Mouse (Mus musculus): Measurements from ENCODE around the gene Hist1h4k. TPM values are rescaled to one million over a fixed set of nuclear protein-coding genes. Genes with fewer than 3 reads are reported as not detected.
"Not testable (repeated sequence)": the region's sequence is repeated elsewhere in the genome, so short reads cannot be mapped to it uniquely, and the experiment has no call there.

Gene Hist1h4k
- polyA plus RNA-seq, 1 experiment from 2014 or later = 6.4 TPM

- H3K9me3 ChIP-seq (replicated peaks) = no peaks in the 10 kb centered on the region
- peaks cover 60% of the 10 kb centered on the region for H3K4me1 ChIP-seq
- peak; percentile 20 for DNase-seq (ENCODE audit: low spot score)
- WGBS = 78% methylated on average over 3 of the region's 3 CpGs
- peak overlapping the region; percentile 58; the same call in 1 of the 2 replicates for H3K4me3 ChIP-seq
- no peaks in the 10 kb centered on the region for H3K36me3 ChIP-seq
- peak overlapping the region; percentile 91 for H3K27ac ChIP-seq (replicated peaks)
- H3K27me3 ChIP-seq (ENCODE audit: low read depth, poor library complexity, severe bottlenecking) = no peaks in the 10 kb centered on the region
These were observed 1.5 kb upstream of the Hist1h4k start for GRCm38 (mm10) chr13:21751827-21752226.

GRCm38 (mm10) chr13:21751417-21751816 lies 1.1 kb upstream of the Hist1h4k start:
- no peaks in the 10 kb centered on the region for H3K9me3 ChIP-seq (replicated peaks)
- H3K4me1 ChIP-seq = peaks cover 60% of the 10 kb centered on the region
- H3K36me3 ChIP-seq = no peaks in the 10 kb centered on the region
- DNase-seq (ENCODE audit: low spot score) = no peak
- no peak overlapping the region for H3K4me3 ChIP-seq
- H3K27ac ChIP-seq (replicated peaks) = peak overlapping the region; percentile 91
- no peaks in the 10 kb centered on the region for H3K27me3 ChIP-seq (ENCODE audit: low read depth, poor library complexity, severe bottlenecking)

GRCm38 (mm10) chr13:21749387-21750158 lies 732 bp downstream of the Hist1h4k start:
- WGBS = 6% methylated on average over 5 of the region's 5 CpGs
- DNase-seq (ENCODE audit: low spot score) = peak; percentile 58
- Histone ChIP-seq H3K4me3 (peak overlapping the region; percentile 61), H3K27ac (replicated peaks) (peak overlapping the region; percentile 91), H3K9me3 (replicated peaks) (no peaks in the 10 kb centered on the region), H3K4me1 (peaks cover 45% of the 10 kb centered on the region), H3K27me3 (ENCODE audit: low read depth, poor library complexity, severe bottlenecking) (no peaks in the 10 kb centered on the region), H3K36me3 (no peaks in the 10 kb centered on the region)

GRCm38 (mm10) chr13:21745006-21745405 lies 5.3 kb downstream of the Hist1h4k start:
- H3K4me1 ChIP-seq = peaks cover 20% of the 10 kb centered on the region
- no peak for DNase-seq (ENCODE audit: low spot score)
- WGBS = 87% methylated on average over 1 of the region's 1 CpGs
- H3K27me3 ChIP-seq (ENCODE audit: low read depth, poor library complexity, severe bottlenecking) = no peaks in the 10 kb centered on the region
- no peak overlapping the region for H3K27ac ChIP-seq (replicated peaks)
- H3K4me3 ChIP-seq = no peak overlapping the region
- H3K36me3 ChIP-seq = no peaks in the 10 kb centered on the region
- no peaks in the 10 kb centered on the region for H3K9me3 ChIP-seq (replicated peaks)

GRCm38 (mm10) chr13:21734906-21735767 lies 15.2 kb downstream of the Hist1h4k start, which contains the start of gene Hist1h4j:
TSS of gene Hist1h4j (plus strand) at chr13:21735064.
- H3K27me3 ChIP-seq (ENCODE audit: low read depth, poor library complexity, severe bottlenecking); H3K36me3 ChIP-seq; H3K9me3 ChIP-seq (replicated peaks): not testable (repeated sequence)
- peak; percentile 94 for DNase-seq (ENCODE audit: low spot score)
- Histone ChIP-seq H3K4me1 (peaks cover 32% of the 10 kb centered on the region), H3K27ac (replicated peaks) (peak within 1 kb of the TSS; percentile 99), H3K4me3 (peak within 1 kb of the TSS; percentile 60)
- under 1% methylated on average over 52 of the region's 56 CpGs for WGBS

- 0% methylated on average over 21 of the region's 21 CpGs for WGBS
- Histone ChIP-seq H3K27ac (replicated peaks) (peak overlapping the region; percentile 99), H3K36me3 (no peaks in the 10 kb centered on the region), H3K27me3 (ENCODE audit: low read depth, poor library complexity, severe bottlenecking) (no peaks in the 10 kb centered on the region), H3K4me1 (peaks cover 32% of the 10 kb centered on the region), H3K4me3 (peak overlapping the region; percentile 60), H3K9me3 (replicated peaks) (no peaks in the 10 kb centered on the region)
- peak; percentile 87 for DNase-seq (ENCODE audit: low spot score)
These were observed 16.0 kb downstream of the Hist1h4k start for GRCm38 (mm10) chr13:21734010-21734905.

GRCm38 (mm10) chr13:21733466-21733865 lies 16.8 kb downstream of the Hist1h4k start:
- Histone ChIP-seq H3K9me3 (replicated peaks) (no peaks in the 10 kb centered on the region), H3K4me1 (peaks cover 32% of the 10 kb centered on the region), H3K27me3 (ENCODE audit: low read depth, poor library complexity, severe bottlenecking) (no peaks in the 10 kb centered on the region), H3K36me3 (no peaks in the 10 kb centered on the region), H3K4me3 (peak overlapping the region; percentile 60; the same call in 1 of the 2 replicates), H3K27ac (replicated peaks) (peak overlapping the region; percentile 99)
- peak; percentile 48 for DNase-seq (ENCODE audit: low spot score)
- 59% methylated on average over 5 of the region's 5 CpGs for WGBS

- Histone ChIP-seq H3K27ac (replicated peaks) (no peak overlapping the region), H3K4me3 (no peak overlapping the region), H3K4me1 (peaks cover 36% of the 10 kb centered on the region), H3K27me3 (ENCODE audit: low read depth, poor library complexity, severe bottlenecking) (no peaks in the 10 kb centered on the region), H3K9me3 (replicated peaks) (no peaks in the 10 kb centered on the region), H3K36me3 (no peaks in the 10 kb centered on the region)
- no peak for DNase-seq (ENCODE audit: low spot score)
- 74% methylated on average over 1 of the region's 1 CpGs for WGBS
These were observed 20.8 kb downstream of the Hist1h4k start for GRCm38 (mm10) chr13:21729544-21729943.

GRCm38 (mm10) chr13:21727948-21728572 lies 22.2 kb downstream of the Hist1h4k start:
- WGBS = 23% methylated on average over 11 of the region's 11 CpGs
- Histone ChIP-seq H3K27ac (replicated peaks) (peak overlapping the region; percentile 82), H3K27me3 (ENCODE audit: low read depth, poor library complexity, severe bottlenecking) (no peaks in the 10 kb centered on the region), H3K4me1 (peaks cover 23% of the 10 kb centered on the region), H3K9me3 (replicated peaks) (no peaks in the 10 kb centered on the region), H3K36me3 (no peaks in the 10 kb centered on the region), H3K4me3 (peak overlapping the region; percentile 24)
- peak; percentile 47 for DNase-seq (ENCODE audit: low spot score)

- WGBS = 38% methylated on average over 5 of the region's 5 CpGs
- Histone ChIP-seq H3K4me3 (peak overlapping the region; percentile 54), H3K36me3 (no peaks in the 10 kb centered on the region), H3K4me1 (peaks cover 54% of the 10 kb centered on the region), H3K27ac (replicated peaks) (peak overlapping the region; percentile 97), H3K9me3 (replicated peaks) (no peaks in the 10 kb centered on the region), H3K27me3 (ENCODE audit: low read depth, poor library complexity, severe bottlenecking) (no peaks in the 10 kb centered on the region)
- peak; percentile 34 for DNase-seq (ENCODE audit: low spot score)
These were observed 27.1 kb downstream of the Hist1h4k start for GRCm38 (mm10) chr13:21722993-21723836.

- Histone ChIP-seq H3K27me3 (ENCODE audit: low read depth, poor library complexity, severe bottlenecking) (no peaks in the 10 kb centered on the region), H3K9me3 (replicated peaks) (no peaks in the 10 kb centered on the region)
- 2% methylated on average over 11 of the region's 11 CpGs for WGBS
These were observed 27.9 kb downstream of the Hist1h4k start for GRCm38 (mm10) chr13:21722373-21722925.

More at GRCm38 (mm10) chr13:21722373-21722925, 27.9 kb downstream of the Hist1h4k start:
- DNase-seq (ENCODE audit: low spot score) = peak; percentile 40
- Histone ChIP-seq H3K27ac (replicated peaks) (peak overlapping the region; percentile 97), H3K36me3 (no peaks in the 10 kb centered on the region), H3K4me3 (peak overlapping the region; percentile 54), H3K4me1 (peaks cover 48% of the 10 kb centered on the region)
